Mouse (Mus musculus): ENCODE data around the gene Vmn1r230.

Gene Vmn1r230

GRCm38 (mm10) chr17:20840144-20840543, at the start of gene Vmn1r230:
Gene Vmn1r230, plus strand, starts transcription at chr17:20840444.
- DNase-seq: no peak

- DNase-seq: no peak
These were observed 29.0 kb upstream of the Vmn1r230 start, which contains the start of gene Vmn1r229 for GRCm38 (mm10) chr17:20811255-20811654. Gene Vmn1r229, plus strand, starts transcription at chr17:20811555.
